Mouse (Mus musculus) hindlimb bud, embryonic 11.5 days (tissue): ENCODE results near the gene Ddx23.

Experiments
- DNase-seq: peaks from one replicate; pipeline ENCODE4 v3.0.0-alpha.2; 2012; ENCODE audit warnings: low read depth, low spot score; ENCODE audit errors: extremely low spot score

The Ddx23 gene

DNA sequence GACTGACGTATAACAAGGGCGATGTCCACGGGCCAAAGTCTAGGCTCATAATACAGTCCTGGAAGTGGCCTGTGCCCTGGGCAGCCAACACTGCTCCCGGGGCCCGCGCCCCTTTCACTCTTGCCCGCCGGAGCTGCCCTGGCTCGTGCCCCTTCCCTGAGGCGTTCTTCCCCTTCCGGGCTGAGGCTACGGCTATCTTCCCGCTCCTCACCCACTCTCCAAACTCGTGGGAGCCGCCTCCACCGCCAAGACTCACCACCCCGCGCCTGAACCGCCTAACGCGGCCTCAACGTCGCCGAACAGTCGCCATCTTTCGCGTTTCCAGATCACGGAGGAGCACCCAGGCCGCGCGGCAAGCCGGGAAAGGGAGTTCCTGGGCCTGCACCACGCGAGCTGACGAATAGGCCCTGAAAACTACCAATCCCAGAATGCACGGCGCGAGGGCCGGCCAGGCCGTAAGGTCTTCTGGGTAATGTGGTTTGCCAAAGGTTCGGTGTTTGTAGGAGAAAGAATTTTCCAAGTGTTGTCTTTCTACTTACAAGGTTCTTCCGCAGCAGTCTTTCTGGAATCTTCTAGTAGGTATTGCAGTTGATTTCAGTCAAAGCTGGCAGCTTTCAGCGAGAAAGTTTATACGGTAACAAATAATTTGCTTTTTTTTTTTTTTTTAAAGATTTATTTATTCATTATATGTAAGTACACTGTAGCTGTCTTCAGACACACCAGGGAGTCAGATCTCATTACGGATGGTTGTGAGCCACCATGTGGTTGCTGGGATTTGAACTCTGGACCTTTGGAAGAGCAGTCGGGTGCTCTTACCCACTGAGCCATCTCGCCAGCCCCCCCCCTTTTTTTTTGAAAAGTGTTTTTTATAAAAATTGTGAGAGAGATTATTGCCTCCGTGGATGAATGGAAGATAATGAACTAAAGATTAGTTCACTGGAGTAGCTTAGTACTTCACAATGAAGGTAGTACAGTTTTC, at the start of gene Ddx23:
TSS of gene Ddx23 (minus strand) at position 328 of the 979 bp plus-strand sequence.
- DNase-seq = peak; percentile 84

GRCm38 (mm10) chr15:98710442-98710841, 47.7 kb upstream of the Ddx23 start:
- DNase-seq = no peak

- peak; percentile 63 for DNase-seq
These were observed 45.2 kb upstream of the Ddx23 start, which contains the start of gene Ccdc65 for GRCm38 (mm10) chr15:98707766-98708372. Gene Ccdc65, plus strand, starts transcription at chr15:98708207.

GRCm38 (mm10) chr15:98704312-98704711, 41.6 kb upstream of the Ddx23 start:
- no peak for DNase-seq

- no peak for DNase-seq
These were observed 36.8 kb upstream of the Ddx23 start for GRCm38 (mm10) chr15:98699190-98700105.

GRCm38 (mm10) chr15:98696216-98696615, 33.5 kb upstream of the Ddx23 start:
- DNase-seq = no peak

DNA sequence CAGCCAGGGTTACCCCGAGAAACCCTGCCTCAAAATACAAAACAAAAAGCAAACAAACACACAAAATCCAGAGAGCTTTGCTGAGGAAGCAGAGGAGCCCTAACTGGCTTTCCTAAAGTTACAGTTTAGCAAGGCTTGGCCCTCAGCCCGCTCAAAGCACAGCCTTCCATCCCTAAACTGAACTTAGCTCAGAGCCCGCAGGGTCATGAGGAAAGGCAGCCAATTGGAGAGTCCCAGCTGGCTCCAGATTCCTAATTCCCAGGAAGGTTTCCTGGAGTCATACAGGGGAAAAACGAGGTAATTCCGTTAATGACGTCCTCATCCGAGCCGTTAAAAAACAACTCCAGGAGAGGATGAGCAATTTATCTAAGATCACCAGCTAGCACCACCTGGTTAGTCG, 33.0 kb upstream of the Ddx23 start:
- no peak for DNase-seq

GRCm38 (mm10) chr15:98692171-98692715, 29.5 kb upstream of the Ddx23 start:
- no peak for DNase-seq

DNA sequence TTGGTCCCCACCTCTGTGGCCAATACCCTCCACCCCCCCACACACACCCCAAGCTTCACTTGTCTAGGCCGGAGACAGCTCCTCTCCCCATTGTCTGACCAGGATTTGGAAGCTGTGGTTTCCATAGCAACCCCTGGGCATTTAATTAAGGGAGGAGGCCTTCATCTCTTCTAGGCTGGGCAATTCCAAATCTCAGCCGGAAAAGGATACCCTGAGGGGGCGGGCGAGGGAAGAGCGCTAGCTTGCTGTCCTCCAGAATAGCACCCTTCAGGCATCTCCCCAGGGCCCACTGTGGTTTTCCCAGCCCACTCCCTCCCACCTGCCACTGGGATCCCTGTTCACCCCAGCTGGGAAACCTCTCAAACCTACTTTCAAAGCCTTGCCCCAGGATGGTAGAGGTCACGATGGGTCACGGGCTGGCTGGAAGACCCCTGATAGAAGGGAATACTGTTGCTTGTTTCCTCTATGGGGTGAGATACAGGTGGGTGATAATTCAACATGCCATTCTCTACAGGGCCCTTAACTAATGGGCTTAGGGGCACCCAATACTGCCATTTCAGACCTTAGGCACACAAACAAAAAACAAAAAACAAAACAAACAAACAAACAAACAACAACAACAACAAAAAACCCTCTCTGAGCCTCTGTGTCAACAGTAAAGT, 28.9 kb upstream of the Ddx23 start:
- DNase-seq = no peak

- no peak for DNase-seq
These were observed 27.0 kb upstream of the Ddx23 start for GRCm38 (mm10) chr15:98689682-98690081.

DNA sequence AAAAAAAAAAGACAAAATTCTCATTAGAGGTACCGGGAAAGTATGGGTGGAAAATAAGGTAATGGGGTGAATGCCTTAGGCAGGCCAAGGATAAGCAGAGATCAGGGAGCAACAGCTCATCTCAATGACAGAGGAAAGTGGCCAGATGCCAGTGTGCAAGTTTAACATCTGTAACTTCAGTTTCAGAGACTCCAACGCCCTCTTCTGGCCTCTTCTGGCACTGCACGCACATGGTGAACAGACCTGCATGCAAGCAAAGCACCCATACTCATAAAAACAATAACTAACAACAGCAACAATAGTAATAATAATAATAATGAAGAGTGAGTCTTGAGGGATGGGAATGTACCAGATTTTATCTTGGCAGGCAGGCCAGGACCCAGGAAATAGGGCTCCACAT, 23.2 kb upstream of the Ddx23 start:
- no peak for DNase-seq

DNA sequence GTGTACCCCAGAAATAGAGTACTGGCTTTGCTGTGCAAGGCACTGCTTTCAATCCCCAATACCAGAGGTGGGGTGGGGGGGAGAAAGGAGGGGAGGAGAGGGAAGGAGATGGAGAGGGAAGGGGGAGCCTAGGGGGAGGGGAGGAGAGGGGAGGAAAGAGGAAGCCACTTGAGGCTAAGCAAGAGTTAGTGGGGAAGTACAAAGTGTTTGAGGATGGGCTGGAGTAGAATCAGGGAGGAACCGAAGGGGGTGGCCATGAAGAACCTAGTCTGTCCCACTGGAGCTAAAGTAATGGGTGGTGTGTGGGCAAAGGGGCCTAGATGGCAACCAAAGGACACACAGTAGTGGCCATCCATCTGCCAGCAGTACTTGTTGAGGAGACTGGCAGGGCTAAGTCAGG, 21.1 kb upstream of the Ddx23 start:
- DNase-seq = no peak

DNA sequence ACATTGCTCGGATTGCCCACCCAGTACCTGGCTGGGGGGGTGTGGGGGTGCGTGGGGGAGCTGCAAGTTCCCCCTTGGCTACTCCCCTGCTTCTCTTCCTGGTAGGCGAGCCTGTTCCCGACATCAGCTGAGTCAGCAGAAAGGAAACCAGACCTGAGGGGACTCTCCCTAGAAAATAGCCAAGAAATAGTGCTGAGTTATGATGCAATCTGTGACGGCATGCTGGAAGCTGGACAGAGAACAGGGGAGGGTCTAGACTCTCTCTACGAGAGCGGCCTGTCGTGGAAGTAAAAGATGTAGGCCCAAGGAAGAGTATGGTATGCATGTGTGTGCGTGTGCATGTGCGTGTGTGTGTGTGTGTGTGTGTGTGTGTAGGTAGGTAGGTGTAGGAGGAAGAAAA, 20.5 kb upstream of the Ddx23 start:
- no peak for DNase-seq

DNA sequence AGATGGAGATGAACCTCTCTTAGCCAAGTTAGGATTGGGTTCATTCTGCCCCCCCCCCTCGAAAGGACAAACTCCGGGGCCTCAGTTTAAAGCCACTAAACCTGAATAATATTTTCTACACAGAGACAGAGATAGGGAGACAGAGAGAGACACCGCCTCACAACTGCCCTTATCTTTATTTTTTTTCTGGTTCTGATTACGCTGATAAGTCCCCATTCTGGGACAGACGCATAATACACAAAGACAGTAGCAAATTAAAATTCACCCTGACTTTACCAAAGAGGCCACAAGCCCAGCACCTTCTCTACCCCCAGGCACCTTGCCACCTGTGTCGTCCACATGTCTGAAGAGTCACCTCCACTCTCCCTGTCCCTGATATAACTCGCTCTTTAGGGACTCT, 18.9 kb upstream of the Ddx23 start:
- no peak for DNase-seq

DNA sequence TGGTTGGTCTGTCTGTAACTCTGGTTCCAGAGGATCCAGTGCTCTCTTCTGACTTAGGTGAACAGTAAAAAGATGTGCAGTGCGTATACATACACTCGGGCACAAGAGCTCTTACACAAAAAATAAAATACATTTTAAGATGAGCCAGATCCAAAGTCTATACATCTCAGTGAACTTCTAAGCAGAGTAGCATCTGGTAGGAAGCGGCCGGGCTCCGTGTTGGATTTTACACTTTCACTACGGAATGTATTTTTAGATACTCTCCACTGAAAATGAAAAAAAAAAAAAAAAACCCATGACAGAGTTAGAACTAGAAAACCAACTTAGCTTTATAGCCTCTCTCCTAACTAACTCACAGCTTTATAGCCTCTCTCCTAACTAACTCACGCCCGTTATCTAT, 18.0 kb upstream of the Ddx23 start:
- DNase-seq = no peak

DNA sequence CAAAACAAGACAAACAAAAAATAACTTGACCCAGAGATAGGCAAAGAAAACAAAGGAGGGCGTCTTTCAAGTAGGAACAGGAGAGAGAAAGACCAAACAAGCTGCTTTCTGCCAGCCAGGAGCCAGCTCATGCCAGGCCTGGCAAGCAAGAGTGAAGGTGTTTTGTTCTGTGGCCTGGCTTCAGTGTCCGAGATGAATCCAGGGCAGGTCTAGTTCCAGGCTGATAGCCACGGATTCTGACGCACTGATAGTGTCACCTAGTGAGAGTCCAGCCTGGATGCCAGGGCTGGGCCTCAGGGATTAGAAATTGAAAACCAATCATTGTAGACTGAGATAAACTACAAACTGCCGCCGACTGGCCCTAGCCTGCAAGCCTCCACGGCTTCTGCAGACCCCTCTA, 15.3 kb upstream of the Ddx23 start:
- DNase-seq = no peak

DNA sequence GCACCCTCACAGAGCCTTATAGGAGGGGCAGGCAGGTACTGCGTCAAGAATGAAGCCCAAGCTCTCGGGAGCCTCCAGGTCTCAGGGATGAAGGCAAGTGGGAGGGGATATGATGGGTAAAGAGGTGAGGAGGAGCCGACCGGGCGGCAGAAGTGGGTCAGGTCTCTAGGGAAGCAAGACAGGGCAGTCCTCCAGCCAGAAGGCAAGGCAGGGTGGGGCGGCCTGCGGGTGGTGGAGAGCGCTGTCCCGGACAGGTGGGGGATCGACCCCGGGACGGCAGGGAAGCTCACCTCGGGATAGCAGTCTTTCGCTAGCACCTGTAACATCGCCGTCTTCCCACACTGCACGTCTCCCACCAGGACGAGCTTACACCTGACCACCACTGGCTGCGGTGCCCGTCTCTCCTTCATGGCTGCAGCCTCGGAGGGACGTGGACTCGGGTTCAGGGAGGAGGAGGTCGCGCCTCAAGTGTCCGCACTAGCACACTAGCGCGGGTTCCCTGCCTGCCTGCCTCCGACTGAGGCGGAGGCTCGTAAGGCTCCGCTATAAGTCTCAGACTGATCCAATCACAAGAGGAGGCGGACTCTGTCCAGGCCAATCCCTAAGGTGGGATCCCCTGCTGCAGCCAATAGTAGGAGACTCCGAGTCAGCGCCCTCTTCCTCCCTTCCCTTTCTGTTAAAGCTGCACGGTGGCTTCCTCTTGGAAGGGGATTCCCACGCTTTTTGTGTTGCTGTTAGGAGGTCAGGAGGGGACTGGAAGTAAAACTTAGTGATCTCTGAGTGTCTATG, 14.4 kb upstream of the Ddx23 start, which contains the start of gene Rnd1:
TSS of gene Rnd1 (minus strand) at position 522 of the 789 bp plus-strand sequence.
- DNase-seq = peak; percentile 68

GRCm38 (mm10) chr15:98676471-98676870, 13.8 kb upstream of the Ddx23 start:
- no peak for DNase-seq

DNA sequence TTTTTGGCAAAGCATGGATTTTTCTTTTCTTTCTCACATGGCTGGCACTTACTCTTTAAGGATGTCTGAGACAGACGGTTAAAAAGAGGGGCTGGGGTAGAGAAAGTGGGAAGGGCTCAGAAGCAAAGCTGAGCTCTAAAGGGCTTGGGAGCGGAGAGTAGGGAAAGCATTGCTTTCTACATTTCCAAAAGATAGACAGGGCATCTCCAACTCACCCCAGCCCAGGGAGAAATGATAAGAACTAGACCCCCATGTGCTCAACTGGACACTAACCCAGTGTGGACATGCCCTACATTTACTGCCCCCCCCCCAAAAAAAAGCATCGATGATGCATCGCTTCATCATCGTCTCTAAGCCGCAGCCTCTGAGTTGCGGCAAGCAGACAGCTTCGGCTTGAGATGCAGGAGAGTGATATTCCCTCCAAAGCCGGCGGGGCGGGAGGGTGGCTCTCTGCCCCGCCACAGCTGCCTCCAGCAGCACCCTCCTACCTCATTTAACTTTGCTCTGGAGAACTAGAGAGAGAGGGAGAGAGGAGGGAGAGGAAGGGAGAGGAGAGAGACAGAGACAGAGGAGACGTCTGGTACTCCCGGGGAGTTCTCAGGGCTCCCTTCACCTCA, 13.0 kb upstream of the Ddx23 start:
- no peak for DNase-seq
